Mouse (Mus musculus): ENCODE data around the gene Fcrl6. TPM values are rescaled to one million over a fixed set of nuclear protein-coding genes. Genes with fewer than 3 reads are reported as not detected.

Fcrl6 gene
- total and polyA plus RNA-seq, 2 experiments from 2014 or later: not detected

- no peak for ATAC-seq
- no peaks in the 10 kb centered on the region for H3K9me3 ChIP-seq (ENCODE audit: low read length)
- H3K27ac ChIP-seq: no peak overlapping the region
- no peak overlapping the region for H3K4me2 ChIP-seq (ENCODE audit: low read depth, low read length)
- no peak overlapping the region for H3K4me3 ChIP-seq (ENCODE audit: low read length)
- DNase-seq (ENCODE audit: low spot score): no peak
- H3K27me3 ChIP-seq (ENCODE audit: insufficient read depth, low read length): no peaks in the 10 kb centered on the region
- no peak for TF ChIP-seq CTCF (IDR thresholded peaks at IDR 0.05; ENCODE audit: low read depth)
- H3K36me3 ChIP-seq (ENCODE audit: insufficient read depth, low read length): no peaks in the 10 kb centered on the region
- no peaks in the 10 kb centered on the region for H3K4me1 ChIP-seq (ENCODE audit: insufficient read depth, low read length)
- 94% methylated on average over 5 of the region's 5 CpGs for WGBS
- no peak overlapping the region for H3K9ac ChIP-seq (replicated peaks; ENCODE audit: low read length)
These were observed 33.9 kb upstream of the Fcrl6 start for GRCm38 (mm10) chr1:172636266-172636665.

DNA sequence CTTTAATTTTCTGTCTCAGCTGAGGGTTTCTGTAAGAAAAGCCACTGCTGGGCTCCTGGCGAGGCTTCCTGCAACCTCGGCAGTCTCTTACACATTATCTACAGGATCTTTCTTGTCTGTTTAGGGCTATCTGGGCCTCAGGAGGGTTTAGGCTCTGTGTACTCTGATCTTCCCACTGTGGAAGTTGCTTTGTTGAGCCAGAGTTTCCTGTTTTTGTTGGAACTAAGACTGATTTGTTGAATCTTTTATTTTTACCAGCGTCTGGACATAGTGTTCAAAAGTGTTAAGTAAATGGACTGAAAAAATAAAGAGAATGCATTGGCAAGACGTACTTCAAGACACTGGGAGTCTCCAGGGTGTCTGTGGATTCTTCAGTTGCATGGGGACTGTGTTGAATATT, 32.9 kb upstream of the Fcrl6 start:
- H3K9me3 ChIP-seq (ENCODE audit: low read length): no peaks in the 10 kb centered on the region
- no peak overlapping the region for H3K4me2 ChIP-seq (ENCODE audit: low read depth, low read length)
- ATAC-seq (no peak), DNase-seq (ENCODE audit: low spot score) (no peak)
- H3K27me3 ChIP-seq (ENCODE audit: insufficient read depth, low read length): no peaks in the 10 kb centered on the region
- 50% methylated on average over 4 of the region's 4 CpGs for WGBS
- no peak for TF ChIP-seq CTCF (IDR thresholded peaks at IDR 0.05; ENCODE audit: low read depth)
- no peak overlapping the region for H3K27ac ChIP-seq
- no peak overlapping the region for H3K9ac ChIP-seq (replicated peaks; ENCODE audit: low read length)
- H3K4me1 ChIP-seq (ENCODE audit: insufficient read depth, low read length): no peaks in the 10 kb centered on the region
- H3K36me3 ChIP-seq (ENCODE audit: insufficient read depth, low read length): no peaks in the 10 kb centered on the region
- H3K4me3 ChIP-seq (ENCODE audit: low read length): no peak overlapping the region

DNA sequence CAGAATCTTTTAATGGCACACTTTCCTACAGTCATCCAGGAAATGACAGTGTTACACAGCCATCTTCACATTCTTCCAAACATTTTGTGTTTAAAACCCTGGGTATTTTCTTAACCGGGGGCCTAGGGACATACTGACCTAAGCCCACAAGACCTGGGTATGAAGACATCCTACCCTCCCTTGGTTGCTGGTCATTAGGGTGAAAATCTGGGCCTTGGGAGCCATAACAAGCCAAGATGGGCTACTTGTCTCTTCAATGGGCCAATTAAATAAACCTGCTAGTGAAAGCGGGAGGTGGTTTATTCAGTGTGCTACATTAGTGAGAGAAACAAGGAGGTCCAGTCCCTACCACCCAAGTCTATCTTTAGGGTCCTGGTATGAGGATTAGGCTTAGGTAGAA, 31.8 kb upstream of the Fcrl6 start:
- 92% methylated on average over 2 of the region's 2 CpGs for WGBS
- H3K4me2 ChIP-seq (ENCODE audit: low read depth, low read length): no peak overlapping the region
- H3K27ac ChIP-seq: 0 out of 2 replicates have a peak overlapping the region, but pooled peaks have one; percentile 26
- no peak for TF ChIP-seq CTCF (IDR thresholded peaks at IDR 0.05; ENCODE audit: low read depth)
- H3K36me3 ChIP-seq (ENCODE audit: insufficient read depth, low read length): no peaks in the 10 kb centered on the region
- no peak for ATAC-seq
- no peaks in the 10 kb centered on the region for H3K4me1 ChIP-seq (ENCODE audit: insufficient read depth, low read length)
- no peak overlapping the region for H3K4me3 ChIP-seq (ENCODE audit: low read length)
- H3K9ac ChIP-seq (replicated peaks; ENCODE audit: low read length): no peak overlapping the region
- no peaks in the 10 kb centered on the region for H3K9me3 ChIP-seq (ENCODE audit: low read length)
- no peak for DNase-seq (ENCODE audit: low spot score)
- no peaks in the 10 kb centered on the region for H3K27me3 ChIP-seq (ENCODE audit: insufficient read depth, low read length)

DNA sequence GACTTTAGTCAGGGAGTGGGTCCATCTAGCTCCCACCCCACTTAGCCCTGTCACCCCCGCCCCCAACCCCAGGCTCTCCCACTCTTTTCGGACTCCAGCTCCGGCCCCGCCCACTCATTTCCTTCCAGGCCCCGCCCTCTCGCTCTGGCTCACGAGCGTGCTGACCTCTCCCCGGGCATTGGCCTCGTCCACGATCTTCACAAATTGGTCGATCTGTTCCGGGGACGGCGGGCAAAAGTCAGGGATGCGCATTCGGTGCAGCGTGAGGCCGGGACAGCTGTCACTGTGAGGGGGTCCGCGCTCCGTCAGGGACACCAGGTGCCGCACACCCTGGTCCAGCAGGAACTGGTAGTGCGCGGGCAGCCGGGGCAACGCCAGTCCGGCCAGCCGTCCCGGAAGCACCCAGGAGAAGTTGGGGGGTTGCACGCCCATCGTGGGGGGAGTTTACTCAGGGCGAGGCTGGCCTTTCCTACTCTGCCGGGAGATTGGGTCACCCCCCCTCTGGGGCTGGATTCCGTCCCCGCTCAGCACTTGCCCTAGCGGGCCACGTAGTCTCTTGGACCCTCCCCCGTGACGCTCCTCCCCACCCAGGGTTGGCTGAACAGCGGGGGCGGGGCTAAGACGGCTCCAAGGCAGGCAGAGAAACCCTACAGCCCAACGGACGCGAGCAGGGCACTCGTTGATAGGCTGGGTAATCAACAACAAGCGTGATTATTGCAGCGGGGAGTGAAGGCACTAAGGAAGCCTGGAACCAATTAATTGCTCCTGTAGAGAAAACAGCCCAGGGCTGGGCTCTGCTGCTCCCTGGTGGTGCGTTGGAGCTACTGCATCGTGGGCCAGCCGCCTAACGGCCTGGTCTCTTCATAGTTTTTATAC, 30.3 kb upstream of the Fcrl6 start, which contains the start of gene Dusp23:
Gene Dusp23 (minus strand): TSS at position 512 of the 876 bp plus-strand sequence.
- H3K9me3 ChIP-seq (ENCODE audit: low read length): no peaks in the 10 kb centered on the region
- H3K4me2 ChIP-seq (ENCODE audit: low read depth, low read length): peak within 1 kb of the TSS; percentile 92
- ATAC-seq (peak; percentile 98), DNase-seq (ENCODE audit: low spot score) (peak; percentile 95)
- H3K36me3 ChIP-seq (ENCODE audit: insufficient read depth, low read length): no peaks in the 10 kb centered on the region
- peak; percentile 97 for TF ChIP-seq CTCF (IDR thresholded peaks at IDR 0.05; ENCODE audit: low read depth)
- under 1% methylated on average over 53 of the region's 53 CpGs for WGBS
- peak within 1 kb of the TSS; percentile 77 for H3K4me3 ChIP-seq (ENCODE audit: low read length)
- H3K4me1 ChIP-seq (ENCODE audit: insufficient read depth, low read length): no peaks in the 10 kb centered on the region
- H3K27ac ChIP-seq: peak within 1 kb of the TSS; percentile 84
- H3K9ac ChIP-seq (replicated peaks; ENCODE audit: low read length): peak within 1 kb of the TSS; percentile 60
- no peaks in the 10 kb centered on the region for H3K27me3 ChIP-seq (ENCODE audit: insufficient read depth, low read length)

DNA sequence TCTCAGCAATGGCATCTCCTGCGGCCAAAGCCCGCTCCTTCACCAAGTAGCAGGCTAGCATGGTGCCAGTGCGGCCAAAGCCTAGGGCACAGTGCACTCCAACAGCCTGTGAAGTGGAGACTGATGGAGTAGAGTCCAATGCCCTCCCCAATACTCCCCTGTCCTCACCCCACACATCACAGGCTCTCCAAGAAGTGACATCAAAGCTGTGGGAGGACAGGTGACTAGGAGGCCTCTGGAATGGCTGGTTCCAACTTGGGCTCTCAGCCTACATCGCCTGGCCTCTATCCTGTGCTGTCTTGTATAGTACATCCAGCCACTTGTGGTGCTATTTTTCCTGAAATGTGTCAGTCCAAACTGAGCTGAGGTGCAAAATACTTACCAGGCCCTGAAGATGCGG, 29.4 kb upstream of the Fcrl6 start:
- WGBS: 81% methylated on average over 5 of the region's 5 CpGs
- H3K4me3 ChIP-seq (ENCODE audit: low read length): no peak overlapping the region

GRCm38 (mm10) chr1:172629831-172630230, 27.5 kb upstream of the Fcrl6 start:
- H3K9ac ChIP-seq (replicated peaks; ENCODE audit: low read length): no peak overlapping the region
- no peak for DNase-seq (ENCODE audit: low spot score)
- H3K9me3 ChIP-seq (ENCODE audit: low read length): no peaks in the 10 kb centered on the region
- H3K27ac ChIP-seq: no peak overlapping the region
- H3K4me3 ChIP-seq (ENCODE audit: low read length): no peak overlapping the region
- H3K27me3 ChIP-seq (ENCODE audit: insufficient read depth, low read length): no peaks in the 10 kb centered on the region
- ATAC-seq: no peak
- no peak overlapping the region for H3K4me2 ChIP-seq (ENCODE audit: low read depth, low read length)
- no peak for TF ChIP-seq CTCF (IDR thresholded peaks at IDR 0.05; ENCODE audit: low read depth)
- 79% methylated on average over 7 of the region's 7 CpGs for WGBS
- no peaks in the 10 kb centered on the region for H3K36me3 ChIP-seq (ENCODE audit: insufficient read depth, low read length)
- no peaks in the 10 kb centered on the region for H3K4me1 ChIP-seq (ENCODE audit: insufficient read depth, low read length)

More for the DNA sequence above, 29.4 kb upstream of the Fcrl6 start:
- Histone ChIP-seq H3K27me3 (ENCODE audit: insufficient read depth, low read length) (no peaks in the 10 kb centered on the region), H3K36me3 (ENCODE audit: insufficient read depth, low read length) (no peaks in the 10 kb centered on the region), H3K27ac (no peak overlapping the region), H3K4me1 (ENCODE audit: insufficient read depth, low read length) (no peaks in the 10 kb centered on the region), H3K9me3 (ENCODE audit: low read length) (no peaks in the 10 kb centered on the region), H3K4me2 (ENCODE audit: low read depth, low read length) (no peak overlapping the region), H3K9ac (replicated peaks; ENCODE audit: low read length) (no peak overlapping the region)
- DNase-seq (ENCODE audit: low spot score) (no peak), ATAC-seq (no peak)
- TF ChIP-seq CTCF (IDR thresholded peaks at IDR 0.05; ENCODE audit: low read depth): no peak

DNA sequence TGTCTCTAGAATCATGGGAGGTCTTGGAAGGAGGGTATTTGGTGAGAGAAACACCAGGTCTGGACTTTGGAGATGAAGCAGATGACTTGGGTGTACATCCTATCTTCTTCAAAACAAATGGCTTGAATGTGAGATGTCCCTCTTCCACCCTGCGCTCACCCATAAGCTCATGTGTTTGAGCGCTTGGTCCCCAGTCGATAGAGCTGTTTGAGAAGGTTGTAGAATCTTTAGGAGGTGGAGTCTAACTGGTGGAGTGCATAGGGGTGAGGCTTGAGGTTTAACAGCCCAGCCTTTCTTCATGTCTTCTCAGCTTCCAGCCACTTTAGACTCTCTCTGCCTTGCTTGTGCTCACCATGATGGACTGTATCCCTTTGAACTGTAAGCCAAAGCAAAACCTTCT, 24.0 kb upstream of the Fcrl6 start:
- Histone ChIP-seq H3K27ac (no peak overlapping the region), H3K27me3 (ENCODE audit: insufficient read depth, low read length) (no peaks in the 10 kb centered on the region), H3K36me3 (ENCODE audit: insufficient read depth, low read length) (no peaks in the 10 kb centered on the region), H3K4me3 (ENCODE audit: low read length) (no peak overlapping the region), H3K9ac (replicated peaks; ENCODE audit: low read length) (no peak overlapping the region), H3K4me2 (ENCODE audit: low read depth, low read length) (no peak overlapping the region), H3K4me1 (ENCODE audit: insufficient read depth, low read length) (no peaks in the 10 kb centered on the region), H3K9me3 (ENCODE audit: low read length) (no peaks in the 10 kb centered on the region)
- TF ChIP-seq CTCF (IDR thresholded peaks at IDR 0.05; ENCODE audit: low read depth): no peak
- 100% methylated on average over 3 of the region's 3 CpGs for WGBS
- DNase-seq (ENCODE audit: low spot score) (no peak), ATAC-seq (no peak)
